Mouse (Mus musculus) cortical plate, adult 2 months (tissue): Measurements from ENCODE around the gene Sorcs3.

Experiments used
- CTCF ChIP-seq: fragments of 200-500 bp; IDR thresholded peaks from 2 replicates; pipeline ENCODE4 v1.5.1; 2011; ENCODE audit warnings: mild to moderate bottlenecking, control low read depth, low read length; ENCODE audit not compliant: insufficient read depth; ENCODE audit errors: extremely low read depth
- POLR2A ChIP-seq: fragments of 200-500 bp; IDR thresholded peaks from 2 replicates; pipeline ENCODE4 v1.6.1; 2011; ENCODE audit warnings: mild to moderate bottlenecking, low read length, control low read depth; ENCODE audit not compliant: insufficient read depth; ENCODE audit errors: extremely low read depth

DNA sequence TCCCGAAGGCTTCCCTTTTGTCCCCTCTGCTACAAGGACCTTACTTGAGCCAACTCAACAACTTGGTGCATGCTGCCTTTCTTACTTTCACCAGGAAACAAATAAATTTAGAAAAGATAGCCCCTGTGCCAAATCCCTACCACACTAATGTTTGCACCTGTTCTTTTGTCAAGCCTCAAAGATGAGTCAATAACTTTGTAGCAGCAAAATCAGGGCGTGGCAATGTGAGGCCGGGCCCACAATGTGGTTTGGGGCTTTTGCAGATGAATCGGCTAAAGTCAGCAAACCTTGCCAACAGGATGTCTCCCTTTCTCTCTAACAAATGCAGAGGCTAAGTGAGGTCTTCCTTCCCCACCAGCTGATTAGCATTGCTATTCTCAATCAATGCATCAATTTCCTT is 608.0 kb downstream of the Sorcs3 start:
- no peak for TF ChIP-seq CTCF
- no peak for TF ChIP-seq POLR2A
